Mouse (Mus musculus) heart, embryonic 13.5 days (tissue): ENCODE measurements around the gene Cdh23. TPM values are rescaled to one million over a fixed set of nuclear protein-coding genes. Genes with fewer than 3 reads are reported as not detected.

ENCODE experiments used
- ATAC-seq: fragments of 200-750 bp; cut with Nextera tagmentation; 2 replicates; pipeline ENCODE4 v1.8.0; 2017; ENCODE audit warnings: moderate TSS enrichment; ENCODE audit not compliant: insufficient number of reproducible peaks, low FRiP score, low TSS enrichment; ENCODE audit errors: extremely low read depth
- H3K27ac ChIP-seq: fragments of 300-500 bp; sonication (generic); replicated peaks from 2 replicates; pipeline ENCODE4 v1.5.1; 2015; ENCODE audit warnings: moderate library complexity, mild to moderate bottlenecking, inconsistent platforms
- H3K27me3 ChIP-seq: fragments of 300-500 bp; sonication (generic); replicated peaks from 2 replicates; pipeline ENCODE4 v1.6.1; 2015; ENCODE audit warnings: mild to moderate bottlenecking, inconsistent platforms
- H3K36me3 ChIP-seq: fragments of 300-500 bp; sonication (generic); 2 replicates; pipeline ENCODE4 v1.6.1; 2015; ENCODE audit warnings: mild to moderate bottlenecking, inconsistent platforms
- H3K4me1 ChIP-seq: fragments of 300-500 bp; sonication (generic); 2 replicates; pipeline ENCODE4 v1.6.1; 2015; ENCODE audit warnings: inconsistent platforms
- H3K4me2 ChIP-seq: fragments of 300-500 bp; sonication (generic); 2 replicates; pipeline ENCODE4 v1.6.1; 2015; ENCODE audit warnings: inconsistent platforms, mild to moderate bottlenecking, moderate library complexity
- H3K4me3 ChIP-seq: fragments of 300-500 bp; sonication (generic); 2 replicates; pipeline ENCODE4 v1.5.1; 2015; ENCODE audit warnings: moderate library complexity, mild to moderate bottlenecking, inconsistent platforms
- H3K9ac ChIP-seq: fragments of 300-500 bp; sonication (generic); 2 replicates; pipeline ENCODE4 v1.6.1; 2015; ENCODE audit warnings: inconsistent platforms, mild to moderate bottlenecking, moderate library complexity
- H3K9me3 ChIP-seq: fragments of 300-500 bp; sonication (generic); 2 replicates; pipeline ENCODE4 v1.6.1; 2016; ENCODE audit warnings: inconsistent platforms
- WGBS: fragments of 180-500 bp; shearing (Covaris S2); methylation state at CpG from one replicate; pipeline ENCODE4 v1.1.7; 2015; ENCODE audit warnings: mixed read lengths; 5-methylcytosine and 5-hydroxymethylcytosine counted together
- polyA plus RNA-seq: library from polyadenylated mRNA; unstranded; fragments of >200 nt; fragmentation: Nextera tagmentation; extraction: Ambion mirVana; gene quantifications from 2 replicates; pipeline ENCODE4 v1.2.1, GENCODE M21; 2015

Cdh23 gene
- polyA plus RNA-seq, 1 experiment from 2014 or later = 0.27 TPM

GRCm38 (mm10) chr10:60595166-60595565, 101.1 kb downstream of the Cdh23 start:
- Histone ChIP-seq H3K4me2 (no peak overlapping the region), H3K9me3 (no peaks in the 10 kb centered on the region), H3K9ac (no peak overlapping the region), H3K27ac (no peak overlapping the region), H3K4me3 (no peak overlapping the region), H3K4me1 (no peaks in the 10 kb centered on the region), H3K36me3 (no peaks in the 10 kb centered on the region), H3K27me3 (0 out of 2 replicates have a peak, but pooled peaks cover 12% of the 10 kb centered on the region)
- ATAC-seq = no peak
- WGBS = 84% methylated on average over 6 of the region's 6 CpGs

- H3K4me2 ChIP-seq = no peak overlapping the region
- no peaks in the 10 kb centered on the region for H3K4me1 ChIP-seq
- no peak overlapping the region for H3K27ac ChIP-seq
- 0 out of 2 replicates have a peak, but pooled peaks cover 9% of the 10 kb centered on the region for H3K27me3 ChIP-seq
- H3K36me3 ChIP-seq = no peaks in the 10 kb centered on the region
- H3K9me3 ChIP-seq = no peaks in the 10 kb centered on the region
- H3K4me3 ChIP-seq = no peak overlapping the region
- 40% methylated on average over 22 of the region's 22 CpGs for WGBS
- no peak overlapping the region for H3K9ac ChIP-seq
- no peak for ATAC-seq
These were observed 103.3 kb downstream of the Cdh23 start for GRCm38 (mm10) chr10:60592881-60593575.

GRCm38 (mm10) chr10:60591281-60591680, 105.0 kb downstream of the Cdh23 start:
- 0 out of 2 replicates have a peak, but pooled peaks cover 4% of the 10 kb centered on the region for H3K27me3 ChIP-seq
- no peaks in the 10 kb centered on the region for H3K9me3 ChIP-seq
- H3K4me3 ChIP-seq = no peak overlapping the region
- WGBS = 75% methylated on average over 1 of the region's 1 CpGs
- H3K27ac ChIP-seq = no peak overlapping the region
- H3K4me1 ChIP-seq = no peaks in the 10 kb centered on the region
- ATAC-seq = no peak
- H3K9ac ChIP-seq = no peak overlapping the region
- no peaks in the 10 kb centered on the region for H3K36me3 ChIP-seq
- no peak overlapping the region for H3K4me2 ChIP-seq

DNA sequence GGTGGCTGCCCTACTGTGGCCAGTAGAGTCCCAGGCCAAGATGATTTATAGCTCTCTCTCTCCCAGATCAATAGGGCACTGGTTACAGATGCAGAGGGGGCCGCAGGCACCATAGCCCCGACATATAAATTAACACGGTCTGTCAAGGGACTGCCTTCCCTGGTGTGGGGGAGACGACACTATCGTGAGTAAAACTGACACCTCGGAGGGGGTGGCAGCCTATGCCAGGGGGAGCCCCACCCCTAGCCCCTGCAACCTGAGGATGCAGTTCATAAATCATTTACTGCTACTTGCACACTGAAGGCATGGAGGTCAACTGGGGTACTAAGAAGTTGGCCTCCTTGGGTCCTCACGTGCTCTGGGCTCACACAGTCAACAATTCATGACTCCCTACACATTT, 106.0 kb downstream of the Cdh23 start:
- Histone ChIP-seq H3K27me3 (peaks cover 13% of the 10 kb centered on the region; the same call in 1 of the 2 replicates), H3K4me1 (no peaks in the 10 kb centered on the region), H3K4me2 (no peak overlapping the region), H3K27ac (no peak overlapping the region), H3K9me3 (no peaks in the 10 kb centered on the region), H3K36me3 (no peaks in the 10 kb centered on the region), H3K9ac (no peak overlapping the region), H3K4me3 (no peak overlapping the region)
- no peak for ATAC-seq
- whole genome bisulfite sequencing = 71% methylated on average over 7 of the region's 7 CpGs

DNA sequence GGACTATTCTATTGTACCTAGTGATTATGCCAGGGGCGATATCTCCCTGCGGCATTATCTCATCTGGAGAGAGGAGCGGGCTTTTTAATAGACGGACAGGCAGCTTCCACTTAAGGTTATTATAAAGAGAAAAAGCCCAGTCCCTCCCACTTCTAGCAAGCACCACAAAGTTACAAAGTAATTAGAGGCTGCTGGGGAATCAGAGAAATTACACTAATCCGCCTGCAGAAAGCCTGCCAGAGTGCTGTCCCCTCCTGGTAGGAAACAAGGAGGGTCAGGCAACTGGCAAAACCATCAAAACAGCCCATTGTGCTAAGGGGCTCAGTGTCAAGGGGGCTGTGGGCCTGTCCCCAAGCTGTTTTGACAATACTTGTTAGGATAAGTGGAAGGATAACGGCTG, 110.6 kb downstream of the Cdh23 start:
- no peaks in the 10 kb centered on the region for H3K36me3 ChIP-seq
- no peak overlapping the region for H3K9ac ChIP-seq
- H3K9me3 ChIP-seq = no peaks in the 10 kb centered on the region
- no peak overlapping the region for H3K27ac ChIP-seq
- H3K4me3 ChIP-seq = no peak overlapping the region
- H3K4me2 ChIP-seq = no peak overlapping the region
- ATAC-seq = no peak
- 58% methylated on average over 6 of the region's 6 CpGs for WGBS
- peaks cover 17% of the 10 kb centered on the region; the same call in 1 of the 2 replicates for H3K27me3 ChIP-seq
- no peaks in the 10 kb centered on the region for H3K4me1 ChIP-seq

DNA sequence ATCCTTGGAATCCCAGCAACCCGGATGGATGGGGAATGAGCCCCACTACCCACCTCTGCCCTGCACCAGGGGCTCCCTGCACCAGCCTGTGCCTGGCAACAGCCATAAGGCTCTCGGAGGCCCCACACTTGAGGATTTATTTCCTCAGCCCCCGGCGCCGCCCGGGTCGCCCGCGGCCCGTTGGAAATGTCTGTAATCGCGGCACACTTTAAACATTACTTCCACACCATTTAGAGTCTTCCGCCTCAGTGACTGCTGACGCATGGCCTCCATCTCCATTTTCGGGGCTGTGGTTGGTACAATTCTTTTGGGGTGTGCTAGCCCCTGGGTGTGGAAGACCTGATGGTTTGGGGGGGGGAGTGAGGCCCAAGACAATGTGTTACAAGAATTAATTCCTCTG, 113.3 kb downstream of the Cdh23 start:
- Histone ChIP-seq H3K27me3 (peaks cover 15% of the 10 kb centered on the region; the same call in 1 of the 2 replicates), H3K4me3 (no peak overlapping the region), H3K36me3 (no peaks in the 10 kb centered on the region), H3K4me1 (peaks cover 8% of the 10 kb centered on the region), H3K9me3 (no peaks in the 10 kb centered on the region), H3K27ac (no peak overlapping the region), H3K4me2 (no peak overlapping the region), H3K9ac (no peak overlapping the region)
- ATAC-seq = no peak
- WGBS = 73% methylated on average over 15 of the region's 15 CpGs

DNA sequence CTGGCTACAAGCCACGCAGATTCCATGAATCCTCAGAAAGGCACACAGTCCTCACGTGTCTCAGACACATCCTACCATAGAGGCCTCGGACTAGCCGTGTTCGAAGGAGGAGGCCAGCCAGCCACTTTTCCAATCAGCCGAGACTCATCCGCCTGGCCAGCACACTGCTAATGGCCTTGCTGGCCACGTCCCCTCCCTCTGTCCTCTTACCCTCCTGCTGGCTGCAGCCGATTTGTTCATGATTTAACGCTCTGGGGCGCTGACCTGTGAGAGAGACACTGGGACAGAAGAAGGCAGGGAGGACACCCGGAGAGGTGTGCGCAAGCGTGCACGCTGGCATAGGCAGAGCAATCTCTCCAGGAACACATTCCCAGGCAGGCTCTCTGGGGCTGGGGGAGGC, 115.6 kb downstream of the Cdh23 start:
- WGBS = 85% methylated on average over 15 of the region's 15 CpGs

GRCm38 (mm10) chr10:60578738-60579538, 117.4 kb downstream of the Cdh23 start:
- Histone ChIP-seq H3K27ac (no peak overlapping the region), H3K9me3 (no peaks in the 10 kb centered on the region), H3K4me1 (peaks cover 22% of the 10 kb centered on the region), H3K4me3 (no peak overlapping the region), H3K9ac (no peak overlapping the region), H3K36me3 (no peaks in the 10 kb centered on the region), H3K27me3 (no peaks in the 10 kb centered on the region; the same call in 1 of the 2 replicates), H3K4me2 (no peak overlapping the region)
- WGBS = 81% methylated on average over 12 of the region's 12 CpGs
- no peak for ATAC-seq

More for the DNA sequence above, 115.6 kb downstream of the Cdh23 start:
- no peak for ATAC-seq
- H3K4me2 ChIP-seq = no peak overlapping the region
- peaks cover 22% of the 10 kb centered on the region for H3K4me1 ChIP-seq
- no peak overlapping the region for H3K9ac ChIP-seq
- no peaks in the 10 kb centered on the region for H3K9me3 ChIP-seq
- peaks cover 9% of the 10 kb centered on the region; the same call in 1 of the 2 replicates for H3K27me3 ChIP-seq
- H3K4me3 ChIP-seq = no peak overlapping the region
- H3K36me3 ChIP-seq = no peaks in the 10 kb centered on the region
- no peak overlapping the region for H3K27ac ChIP-seq

- no peaks in the 10 kb centered on the region for H3K9me3 ChIP-seq
- no peaks in the 10 kb centered on the region for H3K36me3 ChIP-seq
- WGBS = 72% methylated on average over 12 of the region's 12 CpGs
- no peak for ATAC-seq
- 0 out of 2 replicates have a peak overlapping the region, but pooled peaks have one; percentile 28 for H3K27ac ChIP-seq
- H3K27me3 ChIP-seq = no peaks in the 10 kb centered on the region; the same call in 1 of the 2 replicates
- 0 out of 2 replicates have a peak overlapping the region, but pooled peaks have one; percentile 4 for H3K4me2 ChIP-seq
- H3K4me1 ChIP-seq = peaks cover 22% of the 10 kb centered on the region
- H3K9ac ChIP-seq = no peak overlapping the region; the same call in 1 of the 2 replicates
- no peak overlapping the region for H3K4me3 ChIP-seq
These were observed 118.2 kb downstream of the Cdh23 start for GRCm38 (mm10) chr10:60577920-60578737.

- no peak overlapping the region; the same call in 1 of the 2 replicates for H3K9ac ChIP-seq
These were observed 119.0 kb downstream of the Cdh23 start for GRCm38 (mm10) chr10:60577125-60577919.

More at GRCm38 (mm10) chr10:60577125-60577919, 119.0 kb downstream of the Cdh23 start:
- H3K4me1 ChIP-seq = peaks cover 22% of the 10 kb centered on the region
- no peak overlapping the region for H3K4me3 ChIP-seq
- H3K36me3 ChIP-seq = no peaks in the 10 kb centered on the region
- peak; percentile 35; the same call in 1 of the 2 replicates for ATAC-seq
- H3K4me2 ChIP-seq = 0 out of 2 replicates have a peak overlapping the region, but pooled peaks have one; percentile 4
- H3K27ac ChIP-seq = peak overlapping the region; percentile 28; the same call in 1 of the 2 replicates
- WGBS = 28% methylated on average over 13 of the region's 13 CpGs
- no peaks in the 10 kb centered on the region for H3K9me3 ChIP-seq
- no peaks in the 10 kb centered on the region; the same call in 1 of the 2 replicates for H3K27me3 ChIP-seq
